In the genomic region with DNA sequence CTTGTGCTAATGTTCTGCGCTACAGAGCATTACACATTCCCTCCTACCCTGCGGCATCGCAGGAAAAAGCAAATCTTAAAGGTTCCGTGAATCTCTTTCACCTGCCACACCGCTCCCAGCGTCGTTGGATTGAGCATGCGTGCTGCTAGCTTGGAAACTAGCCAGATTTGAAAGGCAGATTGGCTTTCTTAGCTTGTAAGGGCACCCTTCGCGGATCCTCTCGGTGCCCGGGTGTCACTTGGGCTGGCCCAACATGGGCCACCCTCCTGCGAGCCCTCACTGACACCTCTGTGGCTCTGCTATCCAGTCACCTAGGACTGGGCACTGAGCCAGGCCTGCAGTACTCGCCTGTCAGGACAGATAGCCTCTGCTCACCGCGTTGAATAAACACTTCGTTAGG, we compare ENCODE assay signal across 9 mouse cellular contexts.
DNase-seq lines count a peak whose midpoint lies in the region; ATAC-seq and TF ChIP-seq lines count a peak whose summit lies in the region.
"Had no signal": no experiment of that assay in that cellular context is flagged by ENCODE, and none has a peak within 500 bp of the region (broad histone marks: within the 10 kb centered on the region; RNA-seq: fewer than 3 reads in every experiment).

No protein-coding gene starts in this region.

- H3K36me3 ChIP-seq in forebrain, postnatal 0 days (ENCODE audit: insufficient read depth), result no peaks in the 10 kb centered on the region
- H3K36me3 ChIP-seq in midbrain, embryonic 15.5 days (replicated peaks), result no peaks in the 10 kb centered on the region
- H3K36me3 ChIP-seq in embryonic facial prominence, embryonic 10.5 days (replicated peaks), result no peaks in the 10 kb centered on the region
- no peaks in the 10 kb centered on the region for H3K36me3 ChIP-seq in intestine, embryonic 15.5 days

- H3K4me2 ChIP-seq in forebrain, postnatal 0 days (ENCODE audit: low read depth), result peak overlapping the region; percentile 38
- peak overlapping the region; percentile 34 for H3K4me2 ChIP-seq in midbrain, embryonic 15.5 days
- H3K4me2 ChIP-seq in intestine, embryonic 15.5 days (replicated peaks), result no peak overlapping the region

- peak; percentile 63; the same call in 1 of the 2 replicates for ATAC-seq in forebrain, postnatal 0 days
- peak; percentile 54; the same call in 1 of the 2 replicates for ATAC-seq in midbrain, embryonic 15.5 days (replicated peaks)
- no peak for ATAC-seq in intestine, embryonic 15.5 days

- TF ChIP-seq POLR2A in cerebellum, adult 2 months (IDR thresholded peaks at IDR 0.05; ENCODE audit: borderline replicate concordance, insufficient read depth, low read length), result no peak

- no peak overlapping the region; the same call in 1 of the 2 replicates for H3K27ac ChIP-seq in layer of hippocampus, adult 2 months
- no peak overlapping the region for H3K27ac ChIP-seq in cerebellum, adult 2 months (ENCODE audit: insufficient read depth, low read length)
- peak overlapping the region; percentile 62 for H3K27ac ChIP-seq in forebrain, postnatal 0 days (ENCODE audit: low read depth, low read length)
- peak overlapping the region; percentile 69 for H3K27ac ChIP-seq in midbrain, embryonic 15.5 days
- no peak overlapping the region for H3K27ac ChIP-seq in embryonic facial prominence, embryonic 10.5 days (replicated peaks)
- no peak overlapping the region for H3K27ac ChIP-seq in intestine, embryonic 15.5 days

- peak overlapping the region; percentile 32; the same call in 1 of the 2 replicates for H3K9ac ChIP-seq in forebrain, postnatal 0 days
- no peak overlapping the region for H3K9ac ChIP-seq in midbrain, embryonic 15.5 days
- H3K9ac ChIP-seq in intestine, embryonic 15.5 days, result no peak overlapping the region

- H3K9me3 ChIP-seq in forebrain, postnatal 0 days (ENCODE audit: low read length), result no peaks in the 10 kb centered on the region
- no peaks in the 10 kb centered on the region for H3K9me3 ChIP-seq in midbrain, embryonic 15.5 days
- H3K9me3 ChIP-seq in embryonic facial prominence, embryonic 10.5 days, result no peaks in the 10 kb centered on the region
- no peaks in the 10 kb centered on the region for H3K9me3 ChIP-seq in intestine, embryonic 15.5 days
- H3K9me3 ChIP-seq: megakaryocyte, embryonic 14.5 days had no signal

- TF ChIP-seq CTCF in layer of hippocampus, adult 2 months (conservative IDR thresholded peaks at IDR 0.05), result no peak
- TF ChIP-seq CTCF in cerebellum, adult 2 months (IDR thresholded peaks at IDR 0.05; ENCODE audit: borderline replicate concordance, insufficient read depth, low read depth, low read length), result no peak
- TF ChIP-seq CTCF in forebrain, postnatal 0 days (IDR thresholded peaks at IDR 0.05; ENCODE audit: low read depth), result no peak

- peak overlapping the region; percentile 41 for H3K4me3 ChIP-seq in layer of hippocampus, adult 2 months
- H3K4me3 ChIP-seq in cerebellum, adult 2 months (replicated peaks; ENCODE audit: insufficient read depth, low read depth, low read length), result peak overlapping the region; percentile 41
- peak overlapping the region; percentile 7 for H3K4me3 ChIP-seq in forebrain, postnatal 0 days (ENCODE audit: low read depth, low read length)
- no peak overlapping the region for H3K4me3 ChIP-seq in midbrain, embryonic 15.5 days
- no peak overlapping the region for H3K4me3 ChIP-seq in embryonic facial prominence, embryonic 10.5 days
- no peak overlapping the region for H3K4me3 ChIP-seq in intestine, embryonic 15.5 days (replicated peaks)
- H3K4me3 ChIP-seq: megakaryocyte, embryonic 14.5 days had no signal

- no peaks in the 10 kb centered on the region for H3K4me1 ChIP-seq in cerebellum, adult 2 months (ENCODE audit: control insufficient read depth, insufficient read depth, low read length)
- peaks cover 15% of the 10 kb centered on the region for H3K4me1 ChIP-seq in forebrain, postnatal 0 days (ENCODE audit: insufficient read depth)
- peaks cover 17% of the 10 kb centered on the region for H3K4me1 ChIP-seq in midbrain, embryonic 15.5 days
- H3K4me1 ChIP-seq in embryonic facial prominence, embryonic 10.5 days, result no peaks in the 10 kb centered on the region
- H3K4me1 ChIP-seq in intestine, embryonic 15.5 days (replicated peaks), result no peaks in the 10 kb centered on the region
- H3K4me1 ChIP-seq: megakaryocyte, embryonic 14.5 days had no signal

- DNase-seq in layer of hippocampus, adult 2 months (ENCODE audit: low spot score in 2 of 2), result no peak
- DNase-seq in layer of hippocampus, adult 9-10 months (ENCODE audit: low spot score), result no peak
- DNase-seq in cerebellum, adult 2 months, result peak; percentile 71 to 80
- DNase-seq in forebrain, postnatal 0 days, result peak; percentile 82
- no peak for DNase-seq in thymus, postnatal 10 days (ENCODE audit: low spot score in 2 of 2)
- DNase-seq in embryonic facial prominence, embryonic 10.5 days (ENCODE audit: low spot score), result no peak

- H3K27me3 ChIP-seq in cerebellum, adult 2 months (ENCODE audit: control insufficient read depth, insufficient read depth, low read length), result no peaks in the 10 kb centered on the region
- no peaks in the 10 kb centered on the region for H3K27me3 ChIP-seq in forebrain, postnatal 0 days (ENCODE audit: insufficient read depth, low read length)
- H3K27me3 ChIP-seq in midbrain, embryonic 15.5 days (replicated peaks), result 0 out of 2 replicates have a peak, but pooled peaks cover 3% of the 10 kb centered on the region
- H3K27me3 ChIP-seq in embryonic facial prominence, embryonic 10.5 days (replicated peaks; ENCODE audit: low read depth, poor library complexity, severe bottlenecking), result 0 out of 2 replicates have a peak, but pooled peaks cover 4% of the 10 kb centered on the region
- no peaks in the 10 kb centered on the region for H3K27me3 ChIP-seq in intestine, embryonic 15.5 days (replicated peaks)
- H3K27me3 ChIP-seq: megakaryocyte, embryonic 14.5 days had no signal

- WGBS in cerebellum, adult 2 months, result 10% methylated on average over 17 of the region's 17 CpGs
- WGBS in forebrain, postnatal 0 days, result 15% methylated on average over 17 of the region's 17 CpGs
- WGBS in midbrain, embryonic 15.5 days, result 43% methylated on average over 17 of the region's 17 CpGs
- WGBS in embryonic facial prominence, embryonic 10.5 days, result 83% methylated on average over 17 of the region's 17 CpGs
- 63% methylated on average over 17 of the region's 17 CpGs for WGBS in intestine, embryonic 15.5 days

Comparison
In these comparisons a context has a peak if more than half of its experiments do, and no peak if none do; other contexts are left out.
1. DNase-seq: peak in cerebellum, adult 2 months (2 of 2) and forebrain, postnatal 0 days (single experiment); none in layer of hippocampus, adult 2 months (0 of 2), layer of hippocampus, adult 9-10 months (single experiment), thymus, postnatal 10 days (0 of 2) and embryonic facial prominence, embryonic 10.5 days (single experiment).
2. H3K27ac ChIP-seq: peak in forebrain, postnatal 0 days (single experiment) and midbrain, embryonic 15.5 days (single experiment); none in layer of hippocampus, adult 2 months (single experiment), cerebellum, adult 2 months (single experiment), embryonic facial prominence, embryonic 10.5 days (single experiment) and intestine, embryonic 15.5 days (single experiment).
3. H3K4me3 ChIP-seq: peak in layer of hippocampus, adult 2 months (single experiment), cerebellum, adult 2 months (single experiment) and forebrain, postnatal 0 days (single experiment); none in midbrain, embryonic 15.5 days (single experiment), embryonic facial prominence, embryonic 10.5 days (single experiment) and intestine, embryonic 15.5 days (single experiment).